Mouse (Mus musculus): ENCODE results near the gene Rflna.

The Rflna gene

GRCm38 (mm10) chr5:125002969-125003872 lies at the start of gene Rflna:
Gene Rflna, plus strand, starts transcription at chr5:125003221.
- DNase-seq (ENCODE audit: low spot score in 2 of 2), result no peak

DNA sequence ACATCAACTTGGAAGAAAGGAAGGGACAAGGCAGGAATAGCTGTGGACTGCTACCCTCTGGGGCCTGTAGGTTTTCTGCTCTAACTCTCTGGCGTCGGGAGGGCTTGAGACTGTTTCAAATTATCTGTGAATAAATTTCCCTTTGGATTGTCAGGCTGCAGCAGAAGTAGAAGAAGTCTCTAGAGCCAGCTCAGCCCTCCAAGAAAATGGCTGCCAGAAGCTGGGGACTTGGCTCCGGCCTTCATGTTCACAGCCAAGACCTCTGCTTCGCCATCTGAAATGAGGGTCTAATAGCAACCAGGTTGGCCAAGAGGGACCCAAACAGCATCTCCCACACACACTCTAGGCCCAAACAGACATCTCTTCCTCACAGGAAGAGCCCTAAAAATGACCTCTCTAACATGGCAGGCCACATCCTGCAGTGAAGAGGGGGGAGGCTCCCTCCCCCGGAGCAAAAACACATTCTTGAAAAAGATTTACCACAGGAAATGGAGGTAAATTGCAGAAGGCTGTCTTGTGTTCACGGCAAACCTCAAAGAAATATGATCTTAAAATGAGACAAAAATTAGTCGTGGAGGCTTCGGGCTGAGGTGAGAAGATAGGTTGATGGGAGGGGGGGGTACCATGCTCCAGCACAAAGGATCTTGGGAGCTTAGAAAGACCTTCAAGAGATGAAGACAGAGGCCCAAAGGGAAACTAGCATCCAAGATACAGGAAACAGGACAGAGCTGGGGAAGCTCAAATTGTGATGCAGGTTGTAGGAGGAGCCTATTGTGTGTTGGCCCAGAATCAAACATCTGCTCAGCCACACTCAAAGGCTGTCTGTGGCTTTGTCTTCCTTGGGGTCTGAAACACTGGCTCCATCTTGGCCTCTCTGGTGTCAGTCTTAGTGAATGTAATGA lies 48.4 kb upstream of the Rflna start:
- DNase-seq (ENCODE audit: low spot score in 2 of 2), result no peak

GRCm38 (mm10) chr5:124957491-124957890 lies 45.5 kb upstream of the Rflna start:
- DNase-seq (ENCODE audit: low spot score in 2 of 2), result no peak

DNA sequence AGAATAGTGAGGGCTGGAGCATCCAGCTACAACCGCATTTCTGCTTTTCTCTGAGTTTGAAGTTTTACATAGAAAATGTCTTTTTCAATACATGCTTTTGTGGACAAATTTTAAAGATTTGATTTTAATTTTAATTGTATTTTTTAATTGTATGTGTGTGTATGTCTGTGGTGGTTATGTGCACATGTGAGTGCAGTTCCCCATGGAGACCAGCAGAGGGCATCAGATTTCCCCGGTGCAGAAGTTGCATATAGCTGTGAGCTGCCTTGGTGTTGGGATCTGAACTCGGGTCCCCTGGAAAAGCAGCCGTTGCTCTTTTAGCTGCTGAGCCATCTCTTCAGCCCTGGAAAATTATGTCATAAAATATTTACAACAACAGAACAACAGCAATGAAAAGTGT lies 43.9 kb upstream of the Rflna start:
- no peak for DNase-seq (ENCODE audit: low spot score in 2 of 2)

- DNase-seq (ENCODE audit: low spot score in 2 of 2), result peak; percentile 33 to 39
These were observed 42.7 kb upstream of the Rflna start for GRCm38 (mm10) chr5:124960131-124960901.

DNA sequence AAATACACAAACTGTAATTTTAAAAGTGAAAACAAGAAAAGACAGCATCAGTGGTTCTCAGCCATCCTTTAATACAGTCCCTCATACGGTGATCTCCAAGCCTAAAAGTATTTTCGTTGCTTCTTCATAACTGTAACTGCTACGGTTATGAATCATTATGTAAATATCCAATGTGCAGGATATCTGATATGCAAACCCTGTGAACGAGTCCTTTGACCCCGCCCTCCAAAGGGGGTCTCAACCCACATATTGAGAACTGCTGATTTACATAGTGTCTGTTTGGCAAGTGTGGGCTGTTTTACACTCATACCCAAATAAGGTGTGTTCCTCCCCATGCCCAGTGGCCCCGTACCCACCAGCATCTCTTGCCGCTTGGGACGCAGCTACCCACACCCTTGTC lies 41.6 kb upstream of the Rflna start:
- no peak for DNase-seq (ENCODE audit: low spot score in 2 of 2)

- no peak for DNase-seq (ENCODE audit: low spot score in 2 of 2)
These were observed 40.3 kb upstream of the Rflna start for GRCm38 (mm10) chr5:124962761-124963160.

DNA sequence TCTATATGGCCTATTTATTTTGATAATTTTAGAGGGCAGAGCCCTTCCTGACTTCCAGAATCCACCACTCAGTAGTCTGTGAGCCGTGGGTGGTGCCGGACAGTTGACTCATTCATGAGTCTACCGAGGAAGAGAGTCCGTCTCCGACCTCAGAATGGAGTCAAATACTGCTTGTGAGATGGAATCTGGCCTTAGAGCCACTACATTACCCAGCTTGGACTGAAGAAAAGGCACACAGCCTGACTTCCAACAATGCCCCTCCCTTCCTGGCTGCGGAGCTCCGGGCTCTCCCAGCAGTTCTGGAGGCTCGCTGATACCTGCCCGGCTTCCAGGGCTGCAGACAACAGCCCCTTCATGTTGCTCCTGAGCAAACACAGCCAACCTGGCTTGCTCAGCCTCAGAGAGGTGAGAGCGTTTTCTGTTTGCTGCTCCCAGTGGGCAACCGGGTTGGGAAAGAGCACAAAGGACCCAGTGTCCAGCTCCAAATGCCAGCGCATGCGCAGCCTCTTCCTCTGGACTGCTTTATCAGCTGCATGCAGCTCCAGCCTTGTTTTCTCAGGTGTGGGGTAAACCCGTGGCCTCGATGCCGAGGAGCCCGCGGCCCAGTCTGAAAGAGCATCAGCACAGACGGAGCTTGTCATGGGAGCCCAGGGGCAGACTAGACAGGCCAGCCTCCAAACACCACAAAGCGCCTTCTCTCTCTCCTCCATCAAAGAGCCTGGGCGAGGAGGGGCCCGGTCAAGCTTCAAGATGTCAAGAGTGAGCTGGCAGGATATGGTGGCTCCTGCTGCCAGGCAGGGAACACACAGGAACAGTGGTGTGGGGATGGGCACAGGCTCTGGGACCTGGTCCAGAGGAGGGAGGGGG lies 39.0 kb upstream of the Rflna start:
- DNase-seq (ENCODE audit: low spot score in 2 of 2), result peak; percentile 32 to 49

DNA sequence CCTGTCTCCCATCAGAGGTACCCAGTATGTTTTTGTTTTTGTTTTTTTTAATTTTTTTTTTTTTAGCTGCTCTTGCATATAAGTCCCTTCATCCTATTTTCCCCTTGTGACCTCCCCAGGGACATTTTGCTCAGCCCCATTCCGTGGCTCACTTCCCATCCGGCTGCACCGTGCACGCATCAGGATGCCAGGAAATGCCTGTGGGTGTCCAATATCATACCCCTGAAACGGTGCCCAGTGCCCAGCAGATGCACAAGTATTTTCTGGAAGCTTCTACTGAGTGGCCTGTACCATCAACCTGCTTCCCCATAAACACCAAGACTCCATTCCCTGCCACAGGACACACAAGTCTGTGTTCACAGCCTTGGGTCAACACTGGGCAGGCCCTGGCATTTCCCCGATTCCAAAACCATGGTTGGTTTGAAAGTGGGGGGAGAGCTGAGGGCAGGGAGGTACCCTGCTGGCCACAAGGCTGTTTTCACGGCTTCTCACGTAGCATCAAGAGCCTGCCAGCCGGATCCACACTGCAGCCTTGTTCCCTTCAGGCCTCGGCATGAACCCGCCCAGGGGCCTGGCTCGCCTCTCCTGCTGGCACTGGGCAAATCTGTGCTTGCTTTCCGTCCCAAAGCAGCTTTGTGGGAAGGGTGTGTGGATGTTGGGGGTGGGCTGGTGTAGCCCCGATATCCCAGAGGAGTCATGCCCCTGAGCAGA lies 36.2 kb upstream of the Rflna start:
- no peak for DNase-seq (ENCODE audit: low spot score in 2 of 2)

DNA sequence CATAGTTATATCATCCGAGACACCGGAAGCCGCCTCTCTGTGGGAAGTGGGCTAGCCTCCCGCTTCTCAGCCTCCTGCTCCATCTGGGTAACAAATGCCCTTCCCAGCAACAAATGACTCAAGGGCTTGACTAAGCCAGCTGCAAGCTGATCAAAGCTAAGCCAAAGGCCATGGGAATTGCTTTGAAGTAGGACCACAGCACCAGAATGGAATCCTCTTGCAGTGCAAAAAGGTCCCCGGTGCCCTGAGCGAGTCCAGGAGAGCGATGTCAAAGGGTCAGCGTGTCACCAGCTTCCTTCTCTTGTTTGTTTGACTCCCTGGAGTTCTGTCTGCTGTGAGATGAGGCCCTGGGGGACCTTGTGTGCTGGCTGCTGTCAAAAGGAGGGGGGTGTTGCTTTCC lies 33.2 kb upstream of the Rflna start:
- no peak for DNase-seq (ENCODE audit: low spot score in 2 of 2)

GRCm38 (mm10) chr5:124986222-124986621 lies 16.8 kb upstream of the Rflna start:
- no peak for DNase-seq (ENCODE audit: low spot score in 2 of 2)

GRCm38 (mm10) chr5:124986656-124987055 lies 16.4 kb upstream of the Rflna start:
- DNase-seq (ENCODE audit: low spot score in 2 of 2), result no peak

DNA sequence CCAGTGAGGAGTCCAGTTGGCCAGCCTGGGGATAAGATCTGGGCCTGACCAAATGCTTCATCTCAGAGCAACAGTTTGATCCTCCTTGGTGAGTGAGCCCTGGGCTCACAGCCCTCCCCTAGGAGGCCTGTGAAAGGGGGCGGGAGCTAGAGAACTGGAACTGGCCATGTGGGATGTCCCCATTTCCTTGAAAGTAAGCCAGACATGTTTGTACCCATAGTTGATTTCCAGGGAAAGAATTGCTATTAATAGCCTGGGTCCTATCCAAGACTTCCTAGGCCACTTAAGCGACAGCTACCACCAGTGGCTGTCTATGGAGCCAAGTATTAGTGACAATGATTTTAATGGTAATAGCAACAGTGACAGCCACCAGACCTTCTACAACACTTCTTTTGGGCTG lies 13.3 kb upstream of the Rflna start:
- no peak for DNase-seq (ENCODE audit: low spot score in 2 of 2)

DNA sequence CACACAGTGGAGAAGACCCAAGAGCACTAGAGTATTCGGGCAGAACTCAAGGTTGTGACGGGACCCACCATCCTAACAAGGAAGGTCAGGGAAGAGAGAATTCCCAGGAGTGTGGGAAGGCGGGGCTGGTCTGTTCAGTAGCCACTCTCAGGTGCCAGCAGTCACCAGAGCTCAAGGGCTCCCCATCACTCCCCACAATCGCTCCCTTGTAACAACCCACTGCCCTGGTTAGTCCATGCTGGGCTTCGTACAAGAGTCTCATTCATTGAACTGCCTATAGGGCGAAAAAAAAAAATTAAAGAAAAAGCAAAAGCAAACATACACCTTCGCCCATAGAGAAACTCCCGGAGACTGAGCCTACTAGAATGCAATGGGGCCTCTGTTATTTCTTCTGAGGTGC lies 10.7 kb upstream of the Rflna start:
- DNase-seq (ENCODE audit: low spot score in 2 of 2), result no peak

GRCm38 (mm10) chr5:124992891-124993290 lies 10.1 kb upstream of the Rflna start:
- no peak for DNase-seq (ENCODE audit: low spot score in 2 of 2)

DNA sequence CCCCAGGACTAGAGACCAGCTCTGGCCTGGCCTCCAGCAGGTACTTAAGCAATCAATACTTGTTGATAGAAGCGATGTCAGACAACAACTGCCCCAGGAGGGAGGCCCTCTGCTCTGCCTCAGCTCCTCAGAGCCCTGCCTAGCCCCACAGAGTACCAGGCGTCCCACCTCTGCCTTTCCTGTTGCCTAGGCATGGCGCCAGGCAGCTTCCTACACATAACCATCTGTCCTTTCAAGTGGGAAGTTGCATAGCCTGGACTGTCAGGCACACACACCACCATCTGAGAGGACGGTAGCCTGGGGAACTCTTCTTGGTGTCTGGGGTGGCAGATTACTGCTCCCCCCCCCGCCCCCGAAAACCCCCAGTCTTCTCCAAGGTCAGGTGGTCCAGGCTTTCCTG lies 6.2 kb upstream of the Rflna start:
- peak in 1 of 2 experiments; percentile 47 for DNase-seq (ENCODE audit: low spot score in 2 of 2)

DNA sequence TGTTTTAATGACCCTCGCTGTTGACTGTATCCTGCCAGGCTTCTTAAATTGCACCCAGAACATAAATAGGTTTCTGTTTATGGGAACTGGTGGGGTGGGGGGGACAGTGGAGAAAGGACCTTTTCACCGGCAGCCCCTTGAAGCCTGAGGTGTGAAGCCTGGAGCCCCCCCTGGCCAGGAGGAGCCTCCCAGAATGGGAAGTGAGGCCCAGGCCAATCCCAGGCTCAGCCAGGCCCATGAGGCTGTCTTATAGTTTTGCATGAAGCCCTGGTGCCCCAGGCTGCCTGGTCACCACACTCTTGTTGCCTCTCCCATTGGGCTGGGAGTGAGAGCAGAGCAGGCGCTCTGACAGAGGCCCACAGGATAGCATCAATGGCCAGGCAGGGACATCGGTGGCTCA lies 5.1 kb upstream of the Rflna start:
- no peak for DNase-seq (ENCODE audit: low spot score in 2 of 2)

DNA sequence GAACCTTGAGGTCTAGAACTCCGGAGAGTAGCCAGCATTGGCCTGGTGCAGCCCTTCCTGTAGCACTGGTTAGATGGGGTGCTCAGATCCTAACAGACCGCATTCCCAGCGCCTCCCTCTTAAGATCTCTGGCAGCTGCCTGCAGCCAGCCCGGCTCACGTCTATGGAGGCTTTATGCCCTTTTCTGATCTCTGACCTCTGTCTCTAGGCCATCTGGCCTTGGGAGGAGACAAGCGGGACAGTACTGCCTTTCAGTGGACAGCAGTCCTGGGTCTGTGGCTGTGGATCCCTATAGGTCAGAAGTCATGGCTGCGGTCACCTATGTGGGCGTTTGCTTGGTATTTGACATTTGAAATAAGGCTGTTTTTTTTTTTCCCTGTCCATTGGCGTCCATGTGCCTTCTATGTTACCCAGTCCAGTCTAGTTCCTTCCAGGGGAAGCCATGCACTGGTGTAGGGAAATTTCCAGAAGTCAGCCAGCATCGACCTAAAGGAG lies 2.2 kb upstream of the Rflna start:
- no peak for DNase-seq (ENCODE audit: low spot score in 2 of 2)

DNA sequence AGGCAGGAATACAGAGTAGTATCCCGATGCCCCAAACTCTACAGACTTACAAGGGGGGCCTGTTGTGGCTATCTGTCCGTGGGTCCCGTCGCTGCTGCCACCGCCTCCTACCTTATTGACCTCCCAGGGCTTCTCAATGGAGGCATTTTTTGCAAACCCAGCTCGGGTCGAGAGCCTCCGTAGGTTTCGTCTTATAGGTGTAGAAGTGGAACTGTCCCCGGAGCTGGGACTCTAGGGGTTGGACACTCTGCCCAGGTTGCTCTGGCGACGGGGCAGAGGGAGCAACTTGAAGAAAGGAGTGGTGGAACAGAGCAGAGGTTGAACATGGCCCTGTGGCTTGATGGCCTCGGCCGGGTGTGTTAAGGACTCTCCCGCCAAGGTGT lies 843 bp downstream of the Rflna start:
- DNase-seq (ENCODE audit: low spot score in 2 of 2), result no peak
